Mouse (Mus musculus) myocyte (in vitro differentiated cells): Measurements from ENCODE around the gene Tpk1. TPM values are rescaled to one million over a fixed set of nuclear protein-coding genes. Genes with fewer than 3 reads are reported as not detected.

Source experiments
- H3K27me3 ChIP-seq: one replicate; pipeline ENCODE4 v1.6.1; 2011; ENCODE audit not compliant: control insufficient read depth, insufficient read depth, insufficient read length
- H3K36me3 ChIP-seq: one replicate; pipeline ENCODE4 v1.6.1; 2011; ENCODE audit not compliant: control insufficient read depth, insufficient read depth
- H3K4me2 ChIP-seq: one replicate; pipeline ENCODE4 v1.6.1; 2011; ENCODE audit warnings: low read depth, control low read depth
- H3K4me3 ChIP-seq: one replicate; pipeline ENCODE4 v1.5.1; 2011; ENCODE audit warnings: mild to moderate bottlenecking, control low read depth, moderate library complexity
- H3K79me2 ChIP-seq: one replicate; pipeline ENCODE4 v1.6.1; 2011; ENCODE audit not compliant: control insufficient read depth, insufficient read depth
- H3ac ChIP-seq: one replicate; pipeline ENCODE4 v1.6.1; 2011; ENCODE audit not compliant: control insufficient read depth, insufficient read length
- CEBPB ChIP-seq: IDR thresholded peaks from 2 replicates; pipeline ENCODE4 v1.6.1; 2011; ENCODE audit warnings: mild to moderate bottlenecking, moderate library complexity; ENCODE audit not compliant: poor library complexity, insufficient read depth, severe bottlenecking
- E2F4 ChIP-seq: IDR thresholded peaks from one replicate; pipeline ENCODE4 v1.6.1; 2011; ENCODE audit warnings: mild to moderate bottlenecking, control low read depth, moderate library complexity; ENCODE audit not compliant: insufficient read depth
- MAX ChIP-seq: IDR thresholded peaks from one replicate; pipeline ENCODE4 v1.6.1; 2011; ENCODE audit warnings: low read depth, mild to moderate bottlenecking, control low read depth
- MYOD1 ChIP-seq, 3 experiments: IDR thresholded peaks; one replicate each; pipeline ENCODE4 v1.6.1; 2011; ENCODE audit warnings: control low read depth in 2 of 3, low read depth in 2 of 3, mild to moderate bottlenecking in 2 of 3, moderate library complexity in 1 of 3; ENCODE audit not compliant: insufficient read length in 2 of 3, control insufficient read depth in 1 of 3
- MYOG ChIP-seq, 3 experiments: IDR thresholded peaks; one replicate each; pipeline ENCODE4 v1.6.1; 2011; ENCODE audit warnings: control low read depth in 2 of 3, low read depth in 2 of 3, mild to moderate bottlenecking in 2 of 3; ENCODE audit not compliant: insufficient read length in 2 of 3, control insufficient read depth in 1 of 3, insufficient read depth in 1 of 3
- POLR2A ChIP-seq: IDR thresholded peaks from one replicate; pipeline ENCODE4 v1.6.1; 2011; ENCODE audit warnings: low read depth, mild to moderate bottlenecking, control low read depth, moderate library complexity; ENCODE audit not compliant: insufficient read length
- POLR2AphosphoS2 ChIP-seq: IDR thresholded peaks from one replicate; pipeline ENCODE4 v1.6.1; 2011; ENCODE audit warnings: low read depth, control low read depth; ENCODE audit not compliant: insufficient read length
- REST ChIP-seq: IDR thresholded peaks from one replicate; pipeline ENCODE4 v1.6.1; 2011; ENCODE audit warnings: mild to moderate bottlenecking, control low read depth, moderate library complexity; ENCODE audit not compliant: insufficient read depth, insufficient read length
- SRF ChIP-seq: IDR thresholded peaks from one replicate; pipeline ENCODE4 v1.6.1; 2011; ENCODE audit warnings: low read depth; ENCODE audit not compliant: control insufficient read depth, insufficient read length
- TCF12 ChIP-seq: IDR thresholded peaks from one replicate; pipeline ENCODE4 v1.6.1; 2011; ENCODE audit warnings: mild to moderate bottlenecking, control low read depth; ENCODE audit not compliant: poor library complexity, insufficient read depth, severe bottlenecking
- TCF3 ChIP-seq: IDR thresholded peaks from one replicate; pipeline ENCODE4 v1.6.1; 2011; ENCODE audit warnings: low read depth, control low read depth; ENCODE audit not compliant: insufficient read length
- USF1 ChIP-seq: IDR thresholded peaks from one replicate; pipeline ENCODE4 v1.6.1; 2011; ENCODE audit warnings: low read depth, mild to moderate bottlenecking, control low read depth, moderate library complexity
- polyA plus RNA-seq: library from polyadenylated mRNA; unstranded; fragments of >200 nt; fragmentation: generic; extraction: Trizol; gene quantifications from one replicate; pipeline ENCODE4 v1.2.1, GENCODE M21; 2012; ENCODE audit warnings: missing spikeins

Gene Tpk1
- polyA plus RNA-seq, 1 experiment = 1.6 TPM

DNA sequence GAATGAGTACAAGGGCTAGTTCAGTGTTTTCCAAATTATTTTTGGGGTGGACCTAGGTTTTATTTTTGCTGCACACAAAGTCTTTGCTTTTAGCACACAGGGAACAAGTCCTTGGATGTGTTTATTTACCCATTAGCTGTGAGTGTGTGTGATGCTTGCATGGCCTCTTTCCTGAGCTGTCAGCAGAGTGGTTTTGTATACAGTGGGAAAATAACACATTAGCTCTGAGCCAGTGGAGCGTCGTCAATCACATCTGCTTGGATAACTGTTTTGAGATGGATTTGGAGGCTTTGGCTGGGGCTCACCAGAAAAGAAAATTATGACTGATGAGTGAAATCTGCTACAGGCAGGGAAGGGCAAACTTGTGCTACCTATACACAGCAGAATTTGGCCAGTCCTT is 323.7 kb downstream of the Tpk1 start:
- TF ChIP-seq TCF3 = no peak
- no peak for TF ChIP-seq TCF12
- TF ChIP-seq POLR2AphosphoS2 = no peak
- TF ChIP-seq REST = no peak
- no peak for TF ChIP-seq MYOG (IDR thresholded peaks at IDR 0.05; ENCODE audit: control insufficient read depth in 1 of 3, insufficient read depth in 1 of 3, insufficient read length in 2 of 3, low read depth in 2 of 3)
- Histone ChIP-seq H3K4me2 (no peak overlapping the region), H3K36me3 (no peaks in the 10 kb centered on the region), H3K27me3 (no peaks in the 10 kb centered on the region), H3K4me3 (no peak overlapping the region), H3K79me2 (no peaks in the 10 kb centered on the region), H3ac (no peak overlapping the region)

DNA sequence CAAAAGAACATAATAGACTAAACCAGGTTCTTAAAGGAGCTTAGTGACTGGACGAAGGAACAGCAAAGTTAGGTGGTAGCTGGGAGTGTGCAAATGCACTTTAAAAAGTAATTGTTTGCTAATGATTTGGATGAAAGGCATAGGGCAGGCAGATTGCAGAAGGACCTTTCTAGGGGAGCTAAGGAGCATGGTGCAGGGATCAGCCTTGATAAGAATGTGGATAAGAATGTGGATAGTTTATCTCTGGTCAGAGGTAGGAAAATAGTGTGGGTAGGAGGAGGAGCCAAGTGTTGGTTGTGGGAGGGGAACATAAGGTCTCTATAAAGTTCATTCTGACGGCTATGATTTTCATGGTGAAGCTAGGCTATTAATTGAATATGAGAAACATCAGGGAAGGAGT is 327.3 kb downstream of the Tpk1 start:
- Histone ChIP-seq H3K4me2 (no peak overlapping the region), H3K36me3 (no peaks in the 10 kb centered on the region), H3K4me3 (no peak overlapping the region), H3K27me3 (no peaks in the 10 kb centered on the region), H3K79me2 (no peaks in the 10 kb centered on the region), H3ac (no peak overlapping the region)
- TF ChIP-seq USF1 (no peak), E2F4 (no peak), MYOD1 (IDR thresholded peaks at IDR 0.05; ENCODE audit: control insufficient read depth in 1 of 3, insufficient read length in 2 of 3, low read depth in 2 of 3) (no peak), POLR2AphosphoS2 (no peak), TCF12 (no peak), REST (no peak), MAX (no peak), CEBPB (no peak)

DNA sequence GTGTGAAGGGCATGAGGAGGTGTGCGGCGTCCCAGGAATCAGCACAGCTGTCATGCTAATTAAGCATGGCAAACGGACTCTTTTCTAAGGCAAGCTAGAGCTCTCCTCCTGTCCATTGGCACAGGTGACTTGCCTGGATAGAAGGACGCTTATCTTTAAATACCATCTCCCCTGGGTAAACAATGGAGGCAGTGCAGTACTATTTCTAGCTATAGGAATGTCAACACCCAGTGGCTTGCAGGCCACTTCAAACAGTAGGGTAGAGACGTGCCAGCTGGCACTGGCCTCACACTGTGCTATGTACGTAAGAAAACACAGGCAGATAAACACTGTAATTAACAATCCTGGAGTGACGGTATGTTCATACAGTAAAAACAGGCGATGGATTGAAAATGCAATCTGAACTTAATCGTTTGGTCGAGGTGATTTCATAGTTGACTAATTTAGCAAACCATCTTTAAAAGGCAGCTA is 328.6 kb downstream of the Tpk1 start:
- Histone ChIP-seq H3K27me3 (no peaks in the 10 kb centered on the region), H3ac (no peak overlapping the region), H3K79me2 (no peaks in the 10 kb centered on the region), H3K36me3 (no peaks in the 10 kb centered on the region), H3K4me2 (no peak overlapping the region), H3K4me3 (no peak overlapping the region)
- no peak for TF ChIP-seq TCF12
- TF ChIP-seq E2F4 = no peak
- TF ChIP-seq USF1 = no peak
- TF ChIP-seq TCF3 = no peak
- no peak for TF ChIP-seq MAX
- peak in 2 of 3 experiments; percentile 1 to 48 for TF ChIP-seq MYOD1 (IDR thresholded peaks at IDR 0.05; ENCODE audit: control insufficient read depth in 1 of 3, insufficient read length in 2 of 3, low read depth in 2 of 3)
- peak in 1 of 3 experiments; percentile 48 for TF ChIP-seq MYOG (IDR thresholded peaks at IDR 0.05; ENCODE audit: control insufficient read depth in 1 of 3, insufficient read depth in 1 of 3, insufficient read length in 2 of 3, low read depth in 2 of 3)
- no peak for TF ChIP-seq CEBPB
- no peak for TF ChIP-seq POLR2AphosphoS2

DNA sequence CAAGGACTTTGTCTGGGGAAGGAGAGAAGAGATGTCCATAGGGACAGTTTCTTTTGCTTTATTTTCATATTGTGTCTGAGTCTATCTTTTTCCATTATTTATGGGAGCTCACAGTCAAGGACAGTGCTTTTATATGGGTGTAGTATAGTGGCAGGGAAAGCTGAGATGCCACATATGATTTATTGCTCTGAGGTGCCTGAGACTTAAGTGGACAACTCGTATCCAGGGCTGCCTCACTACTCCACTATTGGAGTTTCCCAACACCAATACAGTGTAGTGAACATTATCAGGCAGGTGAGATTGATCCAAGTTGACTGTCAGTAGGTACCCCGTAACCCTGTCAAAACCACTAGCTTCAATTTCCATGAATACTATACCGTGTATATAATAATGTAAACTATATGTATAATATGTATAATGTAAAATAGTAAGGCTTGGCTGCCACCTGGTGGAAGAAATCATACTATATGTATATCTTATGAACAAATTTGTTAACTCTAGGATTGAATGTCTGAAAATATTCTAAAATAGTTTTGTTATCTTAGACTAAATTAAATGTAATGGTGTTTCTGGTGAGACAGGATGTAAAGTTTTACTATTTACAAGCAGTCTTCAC is 330.4 kb downstream of the Tpk1 start:
- H3K4me3 ChIP-seq = no peak overlapping the region

DNA sequence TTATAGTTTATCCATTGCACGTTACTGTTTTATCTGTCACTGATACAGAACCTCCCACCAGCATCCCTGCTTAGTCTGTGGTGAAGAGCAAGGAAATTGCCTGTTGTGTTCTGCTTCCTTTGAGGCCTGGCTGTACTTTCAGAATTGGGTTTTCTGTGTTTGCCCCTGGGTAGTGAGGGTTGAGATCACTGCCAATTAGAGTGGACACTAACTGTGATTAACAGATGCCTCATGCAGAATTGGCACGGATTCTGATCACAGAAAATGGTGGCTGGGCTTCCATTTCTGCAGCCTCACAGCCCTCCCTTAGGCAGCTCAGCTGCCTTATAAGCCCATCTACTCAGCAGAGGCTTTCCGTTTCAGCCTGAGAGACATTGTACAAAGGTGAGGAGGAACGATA is 332.6 kb downstream of the Tpk1 start:
- Histone ChIP-seq H3K4me3 (no peak overlapping the region), H3ac (no peak overlapping the region), H3K4me2 (no peak overlapping the region), H3K79me2 (no peaks in the 10 kb centered on the region), H3K36me3 (no peaks in the 10 kb centered on the region), H3K27me3 (no peaks in the 10 kb centered on the region)
- no peak for TF ChIP-seq MYOG (IDR thresholded peaks at IDR 0.05; ENCODE audit: control insufficient read depth in 1 of 3, insufficient read depth in 1 of 3, insufficient read length in 2 of 3, low read depth in 2 of 3)

More for the DNA sequence above, 330.4 kb downstream of the Tpk1 start:
- H3K36me3 ChIP-seq = no peaks in the 10 kb centered on the region
- H3K79me2 ChIP-seq = no peaks in the 10 kb centered on the region
- H3ac ChIP-seq = no peak overlapping the region
- H3K4me2 ChIP-seq = no peak overlapping the region
- H3K27me3 ChIP-seq = no peaks in the 10 kb centered on the region
- TF ChIP-seq TCF12 (no peak), SRF (no peak), MYOD1 (IDR thresholded peaks at IDR 0.05; ENCODE audit: control insufficient read depth in 1 of 3, insufficient read length in 2 of 3, low read depth in 2 of 3) (no peak), TCF3 (no peak), POLR2A (no peak), POLR2AphosphoS2 (no peak), E2F4 (no peak), MAX (no peak), REST (no peak), USF1 (no peak), CEBPB (no peak), MYOG (IDR thresholded peaks at IDR 0.05; ENCODE audit: control insufficient read depth in 1 of 3, insufficient read depth in 1 of 3, insufficient read length in 2 of 3, low read depth in 2 of 3) (no peak)
